Mouse (Mus musculus) liver, embryonic 12.5 days (tissue): ENCODE measurements around the gene Bdh2. TPM values are rescaled to one million over a fixed set of nuclear protein-coding genes. Genes with fewer than 3 reads are reported as not detected.

Experiments
- ATAC-seq: fragments of 200-750 bp; cut with Nextera tagmentation; 2 replicates; pipeline ENCODE4 v1.8.0; 2017; ENCODE audit warnings: moderate number of reproducible peaks, mild to moderate bottlenecking, moderate library complexity
- H3K27ac ChIP-seq: fragments of 300-500 bp; sonication (generic); 2 replicates; pipeline ENCODE4 v1.5.1; 2016; ENCODE audit warnings: mild to moderate bottlenecking
- H3K27me3 ChIP-seq: fragments of 300-500 bp; sonication (generic); replicated peaks from 2 replicates; pipeline ENCODE4 v1.6.1; 2016; ENCODE audit warnings: mild to moderate bottlenecking, moderate library complexity
- H3K36me3 ChIP-seq: fragments of 300-500 bp; sonication (generic); 2 replicates; pipeline ENCODE4 v1.6.1; 2016; ENCODE audit warnings: mild to moderate bottlenecking, moderate library complexity
- H3K4me1 ChIP-seq: fragments of 300-500 bp; sonication (generic); 2 replicates; pipeline ENCODE4 v1.6.1; 2016
- H3K4me2 ChIP-seq: fragments of 300-500 bp; sonication (generic); 2 replicates; pipeline ENCODE4 v1.6.1; 2016; ENCODE audit warnings: mild to moderate bottlenecking, moderate library complexity
- H3K4me3 ChIP-seq: fragments of 300-500 bp; sonication (generic); 2 replicates; pipeline ENCODE4 v1.5.1; 2016; ENCODE audit warnings: mild to moderate bottlenecking, moderate library complexity
- H3K9ac ChIP-seq: fragments of 300-500 bp; sonication (generic); 2 replicates; pipeline ENCODE4 v1.6.1; 2016; ENCODE audit warnings: mild to moderate bottlenecking, moderate library complexity
- H3K9me3 ChIP-seq: fragments of 300-500 bp; sonication (generic); replicated peaks from 2 replicates; pipeline ENCODE4 v1.6.1; 2016; ENCODE audit warnings: mild to moderate bottlenecking, moderate library complexity
- WGBS: fragments of 180-500 bp; shearing (Covaris S2); methylation state at CpG from one replicate; pipeline ENCODE4 v1.1.7; 2016; ENCODE audit not compliant: insufficient replicate concordance; 5-methylcytosine and 5-hydroxymethylcytosine counted together
- polyA plus RNA-seq: library from polyadenylated mRNA; unstranded; fragments of >200 nt; fragmentation: Nextera tagmentation; extraction: Ambion mirVana; gene quantifications from 2 replicates; pipeline ENCODE4 v1.2.1, GENCODE M21; 2016

The Bdh2 gene
- polyA plus RNA-seq, 1 experiment from 2014 or later, result 0.49 TPM

DNA sequence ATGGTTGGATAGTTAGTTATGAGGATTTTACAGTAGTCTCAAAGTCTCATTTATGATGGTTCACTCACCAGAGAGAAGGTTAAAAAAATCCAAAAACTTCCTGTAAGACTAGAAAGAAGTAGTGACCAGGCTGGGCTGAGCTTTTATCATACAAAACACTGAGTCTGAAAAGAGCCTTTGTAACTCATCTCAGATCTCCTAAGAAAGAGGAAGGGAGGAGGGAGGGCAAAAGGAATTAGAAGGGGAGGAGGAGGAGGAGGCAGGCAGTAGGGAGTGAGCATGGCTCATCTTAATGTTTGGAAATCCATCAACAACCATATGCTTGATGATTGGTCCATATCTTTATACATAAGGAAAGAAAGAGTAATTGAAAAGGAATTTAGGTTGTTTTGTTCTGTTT is 51.7 kb downstream of the Bdh2 start:
- no peak for ATAC-seq
- Histone ChIP-seq H3K9ac (no peak overlapping the region), H3K9me3 (no peaks in the 10 kb centered on the region)

DNA sequence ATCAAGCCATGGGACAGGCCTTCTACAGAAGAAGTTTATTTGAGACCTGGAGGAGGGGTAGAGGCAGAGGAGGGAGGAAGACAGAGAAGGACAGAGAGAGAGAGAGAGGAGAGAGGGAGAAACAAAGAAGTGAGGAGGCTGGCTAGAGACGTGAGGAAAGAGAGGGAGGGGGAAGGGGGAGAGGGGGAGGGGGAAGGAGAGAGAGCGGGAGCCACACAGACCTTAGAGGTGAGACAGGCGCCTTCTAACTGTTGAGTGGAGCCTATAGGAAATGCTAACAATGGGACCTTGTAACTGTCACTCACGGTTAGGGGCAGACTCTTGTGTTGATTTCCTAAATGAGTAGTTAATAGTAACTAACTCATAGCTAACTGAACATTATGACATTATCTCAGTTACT is 52.7 kb downstream of the Bdh2 start:
- no peak overlapping the region for H3K4me3 ChIP-seq
- H3K36me3 ChIP-seq, result no peaks in the 10 kb centered on the region
- H3K4me2 ChIP-seq, result no peak overlapping the region
- no peaks in the 10 kb centered on the region for H3K4me1 ChIP-seq
- no peaks in the 10 kb centered on the region for H3K9me3 ChIP-seq
- no peak overlapping the region for H3K9ac ChIP-seq
- H3K27me3 ChIP-seq, result no peaks in the 10 kb centered on the region
- ATAC-seq, result no peak
- WGBS, result 35% methylated on average over 4 of the region's 4 CpGs
- no peak overlapping the region for H3K27ac ChIP-seq

More for the DNA sequence above, 51.7 kb downstream of the Bdh2 start:
- Histone ChIP-seq H3K4me3 (no peak overlapping the region), H3K36me3 (no peaks in the 10 kb centered on the region), H3K4me2 (no peak overlapping the region), H3K4me1 (no peaks in the 10 kb centered on the region), H3K27ac (no peak overlapping the region), H3K27me3 (no peaks in the 10 kb centered on the region)

DNA sequence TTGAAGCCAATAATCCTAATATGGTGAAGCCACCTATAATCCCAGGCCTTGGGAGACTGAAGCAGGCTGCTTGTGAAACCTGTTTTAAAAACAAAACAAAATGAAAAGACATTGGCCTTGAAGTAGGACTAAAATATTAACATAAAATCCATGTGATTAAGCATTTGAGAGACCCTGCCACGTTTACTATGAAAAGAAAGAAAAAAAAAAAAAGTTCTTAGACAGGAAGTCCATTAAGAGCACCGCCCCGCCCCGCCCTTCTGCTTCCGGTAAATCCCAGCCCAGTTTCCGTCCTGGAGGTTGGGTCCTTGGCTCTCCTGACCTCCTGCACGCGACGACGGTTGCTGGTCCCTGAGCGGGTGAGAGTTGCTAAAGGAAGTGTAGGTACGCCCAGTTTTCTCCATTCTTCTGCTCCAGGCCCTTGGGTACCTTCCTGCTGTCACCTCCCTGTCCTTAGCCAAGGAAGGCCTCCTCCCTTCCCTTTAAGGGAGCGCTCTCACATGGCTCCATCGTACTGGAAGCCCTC is 66.8 kb downstream of the Bdh2 start, which contains the start of gene Slc9b1:
TSS of gene Slc9b1 (plus strand) at position 291 of the 526 bp plus-strand sequence.
- no peaks in the 10 kb centered on the region for H3K4me1 ChIP-seq
- H3K4me3 ChIP-seq, result no peak within 1 kb of the TSS
- no peaks in the 10 kb centered on the region for H3K9me3 ChIP-seq
- no peak within 1 kb of the TSS for H3K9ac ChIP-seq
- WGBS, result 57% methylated on average over 14 of the region's 14 CpGs
- H3K36me3 ChIP-seq, result no peaks in the 10 kb centered on the region
- no peak for ATAC-seq
- no peaks in the 10 kb centered on the region for H3K27me3 ChIP-seq
- H3K27ac ChIP-seq, result no peak within 1 kb of the TSS
- H3K4me2 ChIP-seq, result no peak within 1 kb of the TSS

DNA sequence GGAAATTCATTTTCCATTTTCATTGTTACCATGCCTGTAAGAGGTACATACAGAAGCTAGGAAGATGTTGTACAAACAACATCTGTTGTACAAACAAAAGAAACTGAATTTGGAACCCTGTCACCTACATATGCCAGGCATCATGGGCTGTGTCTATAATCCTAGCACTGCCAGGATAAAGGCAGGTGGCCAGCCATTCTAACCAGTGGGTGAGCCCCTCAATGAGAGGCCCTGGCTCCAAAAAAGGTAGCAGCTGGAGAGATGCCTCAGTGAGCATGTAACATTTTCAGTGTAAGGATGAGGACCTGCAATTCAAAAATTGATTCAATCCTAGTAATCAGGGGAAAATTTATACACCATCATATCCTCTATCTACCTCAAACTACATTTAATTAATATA is 68.0 kb downstream of the Bdh2 start:
- no peak overlapping the region for H3K9ac ChIP-seq
- no peaks in the 10 kb centered on the region for H3K27me3 ChIP-seq
- no peaks in the 10 kb centered on the region for H3K36me3 ChIP-seq
- H3K4me1 ChIP-seq, result no peaks in the 10 kb centered on the region
- H3K4me3 ChIP-seq, result no peak overlapping the region
- no peak overlapping the region for H3K27ac ChIP-seq
- no peaks in the 10 kb centered on the region for H3K9me3 ChIP-seq
- no peak for ATAC-seq
- H3K4me2 ChIP-seq, result no peak overlapping the region

DNA sequence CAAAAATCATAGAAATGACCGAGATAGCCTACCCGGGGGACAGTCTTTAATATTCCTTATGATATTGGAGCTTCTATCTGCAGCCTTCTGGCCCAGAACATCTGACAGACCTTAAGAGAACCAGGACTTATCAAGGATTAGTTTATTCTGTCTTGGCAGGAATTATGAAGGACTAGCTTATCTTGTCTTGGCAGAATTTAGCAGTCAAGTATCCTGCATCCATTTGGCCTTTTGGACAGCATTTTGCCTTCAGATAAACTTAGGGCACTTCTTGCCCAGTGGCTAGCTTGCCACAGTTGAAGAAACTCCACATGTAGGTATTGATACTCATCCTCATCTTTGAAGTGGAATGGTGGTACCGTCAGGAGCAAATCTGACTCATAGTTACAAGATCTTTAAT is 70.8 kb downstream of the Bdh2 start:
- no peak for ATAC-seq
- H3K36me3 ChIP-seq, result no peaks in the 10 kb centered on the region
- no peaks in the 10 kb centered on the region for H3K27me3 ChIP-seq
- H3K4me1 ChIP-seq, result no peaks in the 10 kb centered on the region
- no peak overlapping the region for H3K4me2 ChIP-seq
- H3K9me3 ChIP-seq, result no peaks in the 10 kb centered on the region
- WGBS, result 77% methylated on average over 3 of the region's 3 CpGs
- no peak overlapping the region for H3K9ac ChIP-seq
- no peak overlapping the region for H3K27ac ChIP-seq
- no peak overlapping the region for H3K4me3 ChIP-seq

Other genes with a start within 250 kb of the Bdh2 start
- 25.5 and 27.0 TPM in 2 replicates for gene Cenpe, start 68.7 kb upstream of the Bdh2 start, polyA plus RNA-seq
- gene Slc9b2, start 26.5 kb downstream of the Bdh2 start, polyA plus RNA-seq, result 0.24 and 0.49 TPM in 2 replicates
- gene Slc9b1, start 66.8 kb downstream of the Bdh2 start, polyA plus RNA-seq, result 0.07 and 0.25 TPM in 2 replicates
- 45.4 and 45.7 TPM in 2 replicates for gene Cisd2, start 142.7 kb downstream of the Bdh2 start, polyA plus RNA-seq
- 331 and 332 TPM in 2 replicates for gene Ube2d3, start 156.9 kb downstream of the Bdh2 start, polyA plus RNA-seq
- gene Manba, start 204.4 kb downstream of the Bdh2 start, polyA plus RNA-seq, result 6.8 and 7.3 TPM in 2 replicates